Mouse (Mus musculus) frontal cortex, postnatal 36 days (tissue): Measurements from ENCODE around the gene Klrg2.
A peak's percentile ranks its signal among the peaks of the same experiment; 100 is the strongest.

Experiments
- DNase-seq, 2 experiments: peaks; one replicate each; pipeline ENCODE4 v3.0.0; 2022; ENCODE audit warnings: low spot score in 2 of 2

Klrg2 gene

GRCm38 (mm10) chr6:38629556-38629955, 7.5 kb downstream of the Klrg2 start:
- no peak for DNase-seq

DNA sequence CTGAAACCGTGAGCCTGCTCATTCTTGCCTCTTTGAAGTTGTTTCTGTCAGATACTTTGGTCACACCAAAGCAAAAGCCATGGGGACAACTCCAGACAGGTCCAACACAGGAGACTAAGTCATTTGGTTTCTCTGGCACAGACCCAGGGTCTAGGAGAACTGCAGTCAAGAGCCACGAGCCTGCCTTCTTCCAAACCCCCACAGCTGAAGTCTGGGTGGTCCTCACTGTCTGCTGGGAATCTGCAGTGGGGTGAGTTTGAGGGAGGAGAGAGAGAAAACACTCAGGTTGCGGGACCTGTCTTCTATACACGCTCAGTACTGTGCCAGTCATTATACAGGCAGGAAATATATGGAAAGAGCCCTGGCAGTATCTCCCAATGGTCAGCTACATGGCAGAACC, 9.6 kb downstream of the Klrg2 start:
- no peak for DNase-seq

DNA sequence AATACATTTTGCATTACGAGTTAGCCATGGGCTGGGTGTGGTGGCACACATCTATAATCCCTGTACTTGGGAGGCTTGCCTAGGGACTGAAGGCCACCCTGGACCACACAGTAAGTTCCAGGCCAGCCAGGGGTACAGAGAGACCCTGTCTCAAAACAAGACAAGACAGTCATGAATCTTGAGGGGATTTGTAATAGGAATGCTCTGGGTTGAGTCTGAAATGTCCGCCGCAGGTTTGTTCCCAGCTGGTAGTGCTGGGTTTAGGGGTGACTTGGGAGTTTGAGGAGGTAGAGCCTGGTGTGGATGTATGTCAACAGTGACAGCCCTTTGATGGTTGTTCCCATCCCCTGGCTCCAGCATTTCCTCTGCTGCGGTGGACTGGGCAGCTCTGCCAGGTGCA, 10.0 kb downstream of the Klrg2 start:
- DNase-seq, result no peak

- DNase-seq, result no peak
Measured at GRCm38 (mm10) chr6:38626086-38626485, 11.0 kb downstream of the Klrg2 start.

GRCm38 (mm10) chr6:38624439-38624838, 12.6 kb downstream of the Klrg2 start:
- peak in 1 of 2 experiments; percentile 25 for DNase-seq

DNA sequence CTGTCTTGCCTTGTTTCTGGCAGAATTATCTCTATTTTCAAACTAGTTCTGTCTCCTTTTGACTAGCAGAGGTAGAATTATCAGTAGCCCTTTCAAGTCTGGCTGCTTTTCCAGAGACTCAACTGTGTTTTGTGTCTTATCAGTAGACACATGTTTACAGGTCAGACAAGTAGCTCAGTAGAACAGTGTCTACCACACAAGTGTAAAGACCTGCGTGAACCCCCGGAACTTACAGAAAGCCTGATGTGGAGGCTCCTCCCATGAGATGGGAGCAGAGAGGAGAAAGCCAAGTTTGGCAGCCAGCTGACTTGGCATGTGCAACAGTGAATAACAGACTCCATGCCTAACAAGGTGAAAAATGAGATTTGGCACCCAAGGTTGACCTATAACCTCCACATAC, 13.6 kb downstream of the Klrg2 start:
- no peak for DNase-seq

DNA sequence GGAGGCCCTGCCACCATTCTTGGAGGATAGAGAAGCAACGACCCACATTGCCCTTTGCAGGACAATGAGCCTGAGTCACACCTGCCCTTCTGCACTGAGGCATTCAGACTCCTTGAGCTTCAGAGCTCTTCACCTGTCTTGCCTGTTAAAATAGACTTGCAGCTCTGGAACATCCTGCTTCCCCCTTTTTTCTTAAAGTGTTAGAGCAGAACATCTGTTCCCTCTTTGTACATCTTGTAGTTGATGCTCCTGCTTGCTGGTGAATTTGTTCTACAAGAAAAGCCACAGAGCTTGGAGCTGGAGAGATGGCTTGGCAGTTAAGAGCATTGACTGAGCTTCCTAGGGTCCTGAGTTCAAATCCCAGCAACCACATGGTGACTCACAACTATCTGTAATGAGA, 14.6 kb downstream of the Klrg2 start:
- peak in 1 of 2 experiments; percentile 32 for DNase-seq

- no peak for DNase-seq
Measured at GRCm38 (mm10) chr6:38609892-38610291, 27.1 kb downstream of the Klrg2 start.

DNA sequence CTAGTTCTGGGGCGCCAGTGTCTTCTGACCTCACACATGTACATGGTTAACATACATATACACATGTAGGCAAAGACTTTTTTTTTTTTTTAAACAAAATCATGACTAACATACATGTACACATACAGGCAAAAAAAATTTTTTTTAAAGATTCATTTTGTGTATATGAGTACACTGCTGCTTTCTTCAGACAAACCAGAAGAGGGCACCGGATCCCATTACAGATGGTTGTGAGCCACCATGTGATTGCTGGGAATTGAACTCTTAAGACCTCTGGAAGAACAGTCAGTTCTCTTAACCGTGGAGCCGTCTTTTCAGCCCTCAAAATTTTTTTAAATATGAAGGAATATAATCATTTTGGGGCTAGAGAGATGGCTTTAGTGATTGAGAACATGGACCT, 39.6 kb downstream of the Klrg2 start:
- no peak for DNase-seq

DNA sequence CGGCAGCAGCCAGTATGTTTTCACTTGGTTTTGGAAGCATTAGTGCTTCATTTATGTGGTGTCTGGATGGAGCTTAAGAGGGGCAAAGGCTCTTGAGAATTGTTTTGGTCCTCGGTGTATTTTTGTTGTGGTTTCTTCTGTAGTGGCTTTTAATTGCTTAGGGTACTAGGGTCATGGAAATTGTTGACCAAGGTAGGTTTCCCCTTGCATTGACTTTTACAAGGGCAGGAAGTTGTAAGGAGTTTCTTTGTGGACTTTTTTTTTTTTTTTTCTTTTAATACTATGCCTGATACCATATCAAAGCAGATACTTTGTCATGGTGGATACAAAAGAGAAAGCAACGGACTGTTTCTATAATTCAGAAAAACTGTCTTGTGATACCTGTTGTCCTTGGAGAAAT, 55.3 kb downstream of the Klrg2 start:
- no peak for DNase-seq

GRCm38 (mm10) chr6:38580112-38580857, 56.8 kb downstream of the Klrg2 start:
- DNase-seq, result peak; percentile 3 to 20

DNA sequence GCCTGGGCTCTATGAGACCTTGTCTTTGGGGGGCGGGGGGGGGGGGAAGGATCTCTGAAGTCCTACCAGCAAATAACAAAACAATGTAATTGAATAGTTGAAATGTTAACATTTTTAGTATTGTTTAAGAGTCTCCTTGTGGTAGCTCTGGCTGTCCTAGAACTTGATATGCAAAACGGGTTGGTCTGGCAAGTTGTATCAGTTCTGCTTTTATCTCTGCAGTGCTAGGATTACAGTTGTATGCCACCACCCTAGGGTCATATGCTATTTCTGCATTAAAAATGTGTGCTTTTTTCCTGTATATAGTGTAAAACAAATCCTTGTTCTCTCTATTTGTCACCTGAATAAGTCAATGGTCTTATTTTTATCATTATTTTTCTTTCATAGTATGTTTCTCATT, 60.9 kb downstream of the Klrg2 start:
- no peak for DNase-seq
